Mouse (Mus musculus): Measurements from ENCODE around the gene Myo10.

- TF ChIP-seq POLR2A (IDR thresholded peaks at IDR 0.05; ENCODE audit: extremely low read depth, insufficient read depth, low read length) (no peak), CTCF (IDR thresholded peaks at IDR 0.05; ENCODE audit: extremely low read depth, insufficient read depth, low read length) (no peak)
These were observed 750 bp upstream of the Myo10 start for GRCm38 (mm10) chr15:25621351-25622199.

Measured in cortical plate, adult 2 months (tissue).